Mouse (Mus musculus) G1E (cell line): ENCODE data around the gene Csnk2b. TPM values are rescaled to one million over a fixed set of nuclear protein-coding genes. Genes with fewer than 3 reads are reported as not detected.

ENCODE experiments used
- ATAC-seq: 2 replicates; pipeline ENCODE4 v1.8.0; 2016; ENCODE audit warnings: mild to moderate bottlenecking; ENCODE audit not compliant: insufficient number of reproducible peaks, poor library complexity, low FRiP score, severe bottlenecking; ENCODE audit errors: extremely low read depth
- DNase-seq: peaks from one replicate; pipeline ENCODE4 v3.0.0; 2012; ENCODE audit warnings: low spot score
- H3K27me3 ChIP-seq: 2 replicates; pipeline ENCODE4 v1.6.1; 2012; ENCODE audit warnings: mild to moderate bottlenecking, low read length, inconsistent platforms; ENCODE audit not compliant: insufficient read depth
- H3K36me3 ChIP-seq: replicated peaks from 2 replicates; pipeline ENCODE3; 2012; ENCODE audit warnings: mild to moderate bottlenecking, inconsistent platforms
- H3K4me1 ChIP-seq: 2 replicates; pipeline ENCODE4 v1.6.1; 2012; ENCODE audit warnings: low read depth, low read length, inconsistent platforms, mixed read lengths; ENCODE audit not compliant: insufficient read depth
- H3K4me3 ChIP-seq: 2 replicates; pipeline ENCODE4 v1.5.1; 2012; ENCODE audit warnings: low read depth, mild to moderate bottlenecking, inconsistent platforms, low read length, moderate library complexity, mixed read lengths
- H3K9me3 ChIP-seq: replicated peaks from 2 replicates; pipeline ENCODE4 v1.6.1; 2012; ENCODE audit warnings: inconsistent platforms
- CTCF ChIP-seq: IDR thresholded peaks from 2 replicates; pipeline ENCODE4 v1.5.1; 2012; ENCODE audit warnings: low read depth, low read length, inconsistent platforms, mixed read lengths
- GATA1 ChIP-seq: IDR thresholded peaks from 2 replicates; pipeline ENCODE4 v1.6.1; 2012; ENCODE audit warnings: borderline replicate concordance, low read length, inconsistent platforms, mixed read lengths
- GATA2 ChIP-seq: IDR thresholded peaks from 2 replicates; pipeline ENCODE4 v1.6.1; 2012; ENCODE audit warnings: low read depth, low read length, inconsistent platforms, borderline replicate concordance
- POLR2AphosphoS5 ChIP-seq: IDR thresholded peaks from 2 replicates; pipeline ENCODE4 v1.6.1; 2012; ENCODE audit warnings: low read depth, low read length, inconsistent platforms; ENCODE audit not compliant: insufficient replicate concordance
- TAL1 ChIP-seq: conservative IDR thresholded peaks from 2 replicates; pipeline ENCODE4 v1.6.1; 2012; ENCODE audit warnings: low read depth, low read length, inconsistent platforms, mixed read lengths
- polyA plus RNA-seq: library from polyadenylated mRNA; stranded (reverse); fragments of >175 nt; gene quantifications from 2 replicates; pipeline ENCODE4 v1.2.3, GENCODE M21; 2012
- total RNA-seq, 2 experiments: library from RNA; stranded (forward) in 1 of 2; stranded (reverse) in 1 of 2; fragments of 200-1000 nt in 1 of 2; fragments of >200 nt in 1 of 2; fragmentation: Nextera tagmentation in 1 of 2; gene quantifications; 2 replicates each; pipeline ENCODE4 v1.2.3; 2014 to 2017

Csnk2b gene
- total and polyA plus RNA-seq, 3 experiments: 79.6 to 466 (median 460) TPM

DNA sequence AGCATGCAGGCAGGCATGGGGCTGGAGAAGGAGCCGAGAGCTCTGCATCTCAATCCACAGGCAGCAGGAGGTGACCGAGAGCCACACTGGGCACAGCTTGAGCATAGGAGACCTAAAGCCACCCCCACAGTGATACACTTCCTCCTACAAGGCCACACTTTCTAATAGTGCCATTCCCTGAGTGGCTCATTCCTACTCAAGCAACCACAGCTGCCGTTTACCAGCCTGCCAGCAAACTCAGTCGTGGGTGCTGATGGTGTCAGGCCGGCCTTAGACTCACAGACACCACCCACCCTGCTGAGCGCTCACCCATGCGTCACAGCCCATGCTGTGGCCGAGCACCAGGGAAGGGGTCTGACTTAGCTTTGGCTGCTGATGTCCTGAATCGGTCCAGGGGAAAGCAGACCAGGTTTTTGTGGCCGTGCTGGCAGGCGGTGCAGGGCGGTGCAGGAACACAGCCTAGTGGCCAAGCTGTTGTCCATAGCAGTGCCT lies 24.6 kb downstream of the Csnk2b start:
- Histone ChIP-seq H3K4me1 (peaks cover 76% of the 10 kb centered on the region), H3K27me3 (no peaks in the 10 kb centered on the region), H3K4me3 (no peak overlapping the region), H3K36me3 (peaks cover 100% of the 10 kb centered on the region), H3K9me3 (no peaks in the 10 kb centered on the region)
- no peak for ATAC-seq
- no peak for DNase-seq
- TF ChIP-seq CTCF: no peak
- no peak for TF ChIP-seq POLR2AphosphoS5
- no peak for TF ChIP-seq GATA1
- TF ChIP-seq GATA2: no peak
- TF ChIP-seq TAL1: no peak

DNA sequence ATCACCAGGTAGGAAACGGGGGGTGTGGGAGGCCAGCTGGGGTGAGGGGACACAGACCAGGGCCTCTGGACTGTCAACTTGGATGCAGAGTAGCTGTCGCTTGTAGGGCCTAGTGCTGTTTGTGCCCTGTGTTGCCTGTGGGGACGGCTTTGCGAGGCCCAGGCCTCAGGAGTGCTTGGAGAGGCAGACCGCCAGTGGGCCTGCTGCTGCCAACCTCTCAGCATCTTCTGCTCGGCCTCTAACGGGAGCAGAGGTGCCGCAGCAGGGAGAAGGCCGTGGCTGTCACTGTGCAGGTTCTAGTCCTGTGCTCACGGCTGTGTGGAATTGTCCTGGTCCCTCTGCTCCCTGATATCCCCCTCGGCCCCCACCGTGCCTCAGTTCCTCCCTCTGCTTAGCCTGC lies 25.3 kb downstream of the Csnk2b start:
- Histone ChIP-seq H3K4me1 (peaks cover 76% of the 10 kb centered on the region), H3K27me3 (no peaks in the 10 kb centered on the region), H3K36me3 (peaks cover 100% of the 10 kb centered on the region), H3K4me3 (no peak overlapping the region), H3K9me3 (no peaks in the 10 kb centered on the region)
- no peak for ATAC-seq
- TF ChIP-seq GATA2: no peak
- TF ChIP-seq POLR2AphosphoS5: no peak
- no peak for TF ChIP-seq CTCF
- no peak for TF ChIP-seq TAL1
- TF ChIP-seq GATA1: no peak
- DNase-seq: no peak

DNA sequence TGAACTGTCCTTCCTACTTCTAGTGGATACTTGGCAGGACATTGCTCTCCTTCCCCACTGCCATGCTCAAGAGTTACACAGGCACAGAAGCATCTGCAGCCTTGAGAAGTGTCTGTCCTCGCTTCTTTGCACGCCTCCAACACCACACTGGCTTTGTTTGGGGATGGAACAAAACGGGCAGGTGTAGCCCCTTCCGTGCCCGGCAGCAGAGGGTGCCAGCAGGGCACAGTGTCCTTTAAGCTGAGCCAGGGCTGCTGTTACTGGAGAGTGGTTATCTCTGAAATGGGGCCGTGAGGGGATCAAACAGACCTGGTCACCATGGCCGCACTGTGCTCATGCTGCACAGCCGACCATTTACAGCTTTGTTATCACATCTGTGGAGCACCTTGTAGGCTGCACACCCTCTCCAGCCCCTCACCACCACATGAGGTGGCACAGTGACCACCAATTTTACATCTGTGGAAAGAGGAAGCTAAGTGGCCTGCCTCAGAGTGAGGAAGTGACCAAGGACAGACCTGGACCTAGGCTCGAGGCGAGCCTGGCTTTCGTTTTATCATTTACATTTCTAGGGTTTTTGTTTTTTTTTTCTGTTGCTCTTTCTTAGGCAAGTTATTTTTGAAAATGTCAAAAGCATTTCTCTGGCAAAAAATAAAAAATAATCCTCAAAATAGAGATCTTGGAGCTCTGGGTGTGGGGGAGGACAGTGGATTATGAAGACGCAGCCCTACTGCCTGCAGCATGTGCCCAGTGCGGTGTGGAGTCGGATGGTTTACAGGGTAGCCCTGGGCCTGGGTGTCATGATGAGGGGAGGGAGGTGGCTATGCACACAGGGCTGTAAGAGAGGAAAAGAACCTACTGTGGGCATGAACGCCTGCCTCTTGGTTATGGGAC lies 27.1 kb downstream of the Csnk2b start:
- H3K4me1 ChIP-seq: peaks cover 74% of the 10 kb centered on the region
- no peaks in the 10 kb centered on the region for H3K9me3 ChIP-seq
- TF ChIP-seq GATA1 (no peak), TAL1 (no peak), GATA2 (no peak), CTCF (no peak), POLR2AphosphoS5 (no peak)
- ATAC-seq (no peak), DNase-seq (no peak)
- H3K27me3 ChIP-seq: no peaks in the 10 kb centered on the region
- peaks cover 96% of the 10 kb centered on the region for H3K36me3 ChIP-seq
- H3K4me3 ChIP-seq: no peak overlapping the region

GRCm38 (mm10) chr17:35092403-35093198 lies 29.3 kb downstream of the Csnk2b start:
- Histone ChIP-seq H3K27me3 (no peaks in the 10 kb centered on the region), H3K4me3 (no peak overlapping the region), H3K9me3 (no peaks in the 10 kb centered on the region), H3K4me1 (peaks cover 67% of the 10 kb centered on the region), H3K36me3 (peaks cover 75% of the 10 kb centered on the region)
- TF ChIP-seq TAL1: no peak
- TF ChIP-seq CTCF: no peak
- TF ChIP-seq POLR2AphosphoS5: no peak
- TF ChIP-seq GATA1: no peak
- TF ChIP-seq GATA2: no peak
- DNase-seq: no peak
- no peak for ATAC-seq

DNA sequence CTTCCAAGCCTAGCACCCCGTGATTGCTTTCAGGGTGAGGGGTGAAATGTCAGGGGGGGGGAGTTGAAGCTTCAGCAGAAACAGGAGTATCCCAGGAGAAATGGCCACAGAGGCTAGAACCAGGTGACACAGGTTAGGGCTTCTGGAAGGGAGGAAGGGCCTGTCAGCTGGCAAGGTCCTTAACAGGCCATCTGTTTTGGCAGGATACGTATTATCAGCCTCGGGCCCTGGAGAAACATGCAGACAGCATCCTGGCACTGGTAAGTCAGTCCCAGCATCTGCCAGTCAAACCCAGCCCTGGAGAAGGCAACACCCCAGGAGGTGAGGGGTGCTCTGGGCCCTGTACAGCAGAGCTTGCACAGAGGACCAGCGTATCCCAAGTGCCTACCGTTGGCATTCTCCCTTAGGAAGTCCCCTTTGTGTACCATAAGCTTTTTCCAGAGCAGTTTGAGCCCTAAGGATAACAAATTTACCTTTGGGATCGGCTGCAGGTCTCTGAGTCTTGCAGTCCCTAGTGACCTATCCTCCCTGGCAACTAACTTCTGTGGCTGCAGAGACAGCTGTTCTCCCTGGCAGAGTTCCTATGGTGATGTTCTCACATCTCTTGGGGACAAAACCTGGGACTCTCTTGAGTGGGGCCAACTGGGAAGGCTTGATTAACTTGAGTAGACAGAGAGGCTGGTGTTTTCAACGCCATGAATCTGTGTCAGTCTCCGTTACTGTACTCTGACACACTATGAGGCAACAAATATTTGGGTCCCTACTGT lies 31.5 kb downstream of the Csnk2b start:
- TF ChIP-seq TAL1 (no peak), GATA1 (no peak), GATA2 (no peak), POLR2AphosphoS5 (no peak), CTCF (no peak)
- Histone ChIP-seq H3K4me1 (peaks cover 61% of the 10 kb centered on the region), H3K4me3 (peak overlapping the region; percentile 81), H3K36me3 (peaks cover 53% of the 10 kb centered on the region), H3K9me3 (no peaks in the 10 kb centered on the region), H3K27me3 (no peaks in the 10 kb centered on the region)
- DNase-seq (no peak), ATAC-seq (no peak)
